Mouse (Mus musculus): ENCODE results near the gene Iqcm.

DNA sequence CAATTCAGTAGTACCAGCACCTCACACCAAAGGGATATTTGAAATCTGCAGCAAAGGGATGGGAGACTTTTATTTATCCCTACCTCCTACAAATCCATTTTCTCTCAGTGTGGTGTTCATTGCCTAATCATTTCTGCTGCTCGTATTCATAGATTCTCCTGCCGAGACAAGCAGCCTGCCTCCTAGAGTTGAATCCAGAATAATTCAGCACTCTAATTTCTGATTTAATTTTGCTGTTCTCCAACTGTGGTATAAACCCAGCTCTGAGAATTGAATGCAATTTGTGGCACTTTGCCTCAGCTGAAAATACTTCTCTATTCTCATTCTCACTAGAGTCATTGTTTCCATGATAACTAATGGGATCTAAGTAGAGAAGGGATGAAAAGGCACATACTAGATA, 386.8 kb downstream of the Iqcm start:
- no peak for TF ChIP-seq ZC3H11A (IDR thresholded peaks at IDR 0.05; ENCODE audit: borderline replicate concordance, low read depth, low read length)
- TF ChIP-seq CHD2 (IDR thresholded peaks at IDR 0.05; ENCODE audit: low read depth, low read length), result no peak
